Mouse (Mus musculus) G1E (cell line): ENCODE measurements around the gene Smug1.

ENCODE experiments used
- CTCF ChIP-seq: IDR thresholded peaks from 2 replicates; pipeline ENCODE4 v1.5.1; 2012; ENCODE audit warnings: low read depth, low read length, inconsistent platforms, mixed read lengths
- POLR2AphosphoS5 ChIP-seq: IDR thresholded peaks from 2 replicates; pipeline ENCODE4 v1.6.1; 2012; ENCODE audit warnings: low read depth, low read length, inconsistent platforms; ENCODE audit not compliant: insufficient replicate concordance

GRCm38 (mm10) chr15:103123343-103123742, 43.5 kb downstream of the Smug1 start:
- no peak for TF ChIP-seq CTCF
- no peak for TF ChIP-seq POLR2AphosphoS5
